Mouse (Mus musculus): ENCODE measurements around the gene Dpf3. TPM values are rescaled to one million over a fixed set of nuclear protein-coding genes. Genes with fewer than 3 reads are reported as not detected.

The Dpf3 gene
- polyA plus RNA-seq, 1 experiment = 0.52 TPM

GRCm38 (mm10) chr12:83271215-83271614 lies 216.3 kb downstream of the Dpf3 start:
- Histone ChIP-seq H3ac (ENCODE audit: control insufficient read depth, insufficient read length) (no peak overlapping the region), H3K36me3 (ENCODE audit: control insufficient read depth, insufficient read depth) (no peaks in the 10 kb centered on the region), H3K79me2 (ENCODE audit: control insufficient read depth, insufficient read depth) (no peaks in the 10 kb centered on the region), H3K27me3 (ENCODE audit: control insufficient read depth, insufficient read depth, insufficient read length) (no peaks in the 10 kb centered on the region), H3K4me3 (no peak overlapping the region), H3K4me2 (ENCODE audit: low read depth) (no peak overlapping the region)
- TF ChIP-seq CEBPB (IDR thresholded peaks at IDR 0.05; ENCODE audit: insufficient read depth, poor library complexity, severe bottlenecking) (no peak), MAX (IDR thresholded peaks at IDR 0.05; ENCODE audit: low read depth) (no peak), TCF3 (IDR thresholded peaks at IDR 0.05; ENCODE audit: insufficient read length, low read depth) (no peak), USF1 (IDR thresholded peaks at IDR 0.05; ENCODE audit: low read depth) (no peak), TCF12 (IDR thresholded peaks at IDR 0.05; ENCODE audit: insufficient read depth, poor library complexity, severe bottlenecking) (no peak), MYOG (IDR thresholded peaks at IDR 0.05; ENCODE audit: control insufficient read depth in 1 of 3, insufficient read depth in 1 of 3, insufficient read length in 2 of 3, low read depth in 2 of 3) (no peak), E2F4 (IDR thresholded peaks at IDR 0.05; ENCODE audit: insufficient read depth) (no peak), REST (IDR thresholded peaks at IDR 0.05; ENCODE audit: insufficient read depth, insufficient read length) (no peak), MYOD1 (IDR thresholded peaks at IDR 0.05; ENCODE audit: control insufficient read depth in 1 of 3, insufficient read length in 2 of 3, low read depth in 2 of 3) (no peak), POLR2AphosphoS2 (IDR thresholded peaks at IDR 0.05; ENCODE audit: insufficient read length, low read depth) (no peak), SRF (IDR thresholded peaks at IDR 0.05; ENCODE audit: control insufficient read depth, insufficient read length, low read depth) (no peak), POLR2A (IDR thresholded peaks at IDR 0.05; ENCODE audit: insufficient read length, low read depth) (no peak)

- Histone ChIP-seq H3K79me2 (ENCODE audit: control insufficient read depth, insufficient read depth) (no peaks in the 10 kb centered on the region), H3K4me2 (ENCODE audit: low read depth) (no peak overlapping the region), H3K36me3 (ENCODE audit: control insufficient read depth, insufficient read depth) (no peaks in the 10 kb centered on the region), H3K4me3 (no peak overlapping the region), H3ac (ENCODE audit: control insufficient read depth, insufficient read length) (no peak overlapping the region), H3K27me3 (ENCODE audit: control insufficient read depth, insufficient read depth, insufficient read length) (no peaks in the 10 kb centered on the region)
- no peak for TF ChIP-seq MYOD1 (IDR thresholded peaks at IDR 0.05; ENCODE audit: control insufficient read depth in 1 of 3, insufficient read length in 2 of 3, low read depth in 2 of 3)
- TF ChIP-seq REST (IDR thresholded peaks at IDR 0.05; ENCODE audit: insufficient read depth, insufficient read length) = no peak
- no peak for TF ChIP-seq TCF3 (IDR thresholded peaks at IDR 0.05; ENCODE audit: insufficient read length, low read depth)
- no peak for TF ChIP-seq MYOG (IDR thresholded peaks at IDR 0.05; ENCODE audit: control insufficient read depth in 1 of 3, insufficient read depth in 1 of 3, insufficient read length in 2 of 3, low read depth in 2 of 3)
- no peak for TF ChIP-seq MAX (IDR thresholded peaks at IDR 0.05; ENCODE audit: low read depth)
- no peak for TF ChIP-seq TCF12 (IDR thresholded peaks at IDR 0.05; ENCODE audit: insufficient read depth, poor library complexity, severe bottlenecking)
- no peak for TF ChIP-seq CEBPB (IDR thresholded peaks at IDR 0.05; ENCODE audit: insufficient read depth, poor library complexity, severe bottlenecking)
- no peak for TF ChIP-seq USF1 (IDR thresholded peaks at IDR 0.05; ENCODE audit: low read depth)
- no peak for TF ChIP-seq POLR2AphosphoS2 (IDR thresholded peaks at IDR 0.05; ENCODE audit: insufficient read length, low read depth)
- no peak for TF ChIP-seq SRF (IDR thresholded peaks at IDR 0.05; ENCODE audit: control insufficient read depth, insufficient read length, low read depth)
- no peak for TF ChIP-seq POLR2A (IDR thresholded peaks at IDR 0.05; ENCODE audit: insufficient read length, low read depth)
- no peak for TF ChIP-seq E2F4 (IDR thresholded peaks at IDR 0.05; ENCODE audit: insufficient read depth)
Measured at GRCm38 (mm10) chr12:83268504-83268922, 219.0 kb downstream of the Dpf3 start.

- Histone ChIP-seq H3K27me3 (ENCODE audit: control insufficient read depth, insufficient read depth, insufficient read length) (no peaks in the 10 kb centered on the region), H3K36me3 (ENCODE audit: control insufficient read depth, insufficient read depth) (no peaks in the 10 kb centered on the region), H3K79me2 (ENCODE audit: control insufficient read depth, insufficient read depth) (no peaks in the 10 kb centered on the region), H3K4me3 (no peak overlapping the region), H3K4me2 (ENCODE audit: low read depth) (no peak overlapping the region), H3ac (ENCODE audit: control insufficient read depth, insufficient read length) (no peak overlapping the region)
- no peak for TF ChIP-seq E2F4 (IDR thresholded peaks at IDR 0.05; ENCODE audit: insufficient read depth)
- no peak for TF ChIP-seq POLR2A (IDR thresholded peaks at IDR 0.05; ENCODE audit: insufficient read length, low read depth)
- TF ChIP-seq REST (IDR thresholded peaks at IDR 0.05; ENCODE audit: insufficient read depth, insufficient read length) = no peak
- no peak for TF ChIP-seq TCF3 (IDR thresholded peaks at IDR 0.05; ENCODE audit: insufficient read length, low read depth)
- TF ChIP-seq POLR2AphosphoS2 (IDR thresholded peaks at IDR 0.05; ENCODE audit: insufficient read length, low read depth) = no peak
- no peak for TF ChIP-seq MYOG (IDR thresholded peaks at IDR 0.05; ENCODE audit: control insufficient read depth in 1 of 3, insufficient read depth in 1 of 3, insufficient read length in 2 of 3, low read depth in 2 of 3)
- no peak for TF ChIP-seq SRF (IDR thresholded peaks at IDR 0.05; ENCODE audit: control insufficient read depth, insufficient read length, low read depth)
- no peak for TF ChIP-seq TCF12 (IDR thresholded peaks at IDR 0.05; ENCODE audit: insufficient read depth, poor library complexity, severe bottlenecking)
Measured at GRCm38 (mm10) chr12:83260540-83260939, 227.0 kb downstream of the Dpf3 start.

GRCm38 (mm10) chr12:83254399-83254798 lies 233.1 kb downstream of the Dpf3 start:
- H3ac ChIP-seq (ENCODE audit: control insufficient read depth, insufficient read length) = no peak overlapping the region
- no peaks in the 10 kb centered on the region for H3K79me2 ChIP-seq (ENCODE audit: control insufficient read depth, insufficient read depth)
- no peak overlapping the region for H3K4me3 ChIP-seq
- no peak for TF ChIP-seq SRF (IDR thresholded peaks at IDR 0.05; ENCODE audit: control insufficient read depth, insufficient read length, low read depth)
- TF ChIP-seq REST (IDR thresholded peaks at IDR 0.05; ENCODE audit: insufficient read depth, insufficient read length) = no peak
- TF ChIP-seq E2F4 (IDR thresholded peaks at IDR 0.05; ENCODE audit: insufficient read depth) = no peak
- TF ChIP-seq MAX (IDR thresholded peaks at IDR 0.05; ENCODE audit: low read depth) = no peak
- H3K27me3 ChIP-seq (ENCODE audit: control insufficient read depth, insufficient read depth, insufficient read length) = no peaks in the 10 kb centered on the region
- H3K36me3 ChIP-seq (ENCODE audit: control insufficient read depth, insufficient read depth) = no peaks in the 10 kb centered on the region
- H3K4me2 ChIP-seq (ENCODE audit: low read depth) = no peak overlapping the region

GRCm38 (mm10) chr12:83249066-83249465 lies 238.4 kb downstream of the Dpf3 start:
- Histone ChIP-seq H3K4me3 (no peak overlapping the region), H3K4me2 (ENCODE audit: low read depth) (no peak overlapping the region), H3ac (ENCODE audit: control insufficient read depth, insufficient read length) (no peak overlapping the region), H3K79me2 (ENCODE audit: control insufficient read depth, insufficient read depth) (no peaks in the 10 kb centered on the region), H3K36me3 (ENCODE audit: control insufficient read depth, insufficient read depth) (no peaks in the 10 kb centered on the region), H3K27me3 (ENCODE audit: control insufficient read depth, insufficient read depth, insufficient read length) (no peaks in the 10 kb centered on the region)
- TF ChIP-seq MAX (IDR thresholded peaks at IDR 0.05; ENCODE audit: low read depth) (no peak), POLR2A (IDR thresholded peaks at IDR 0.05; ENCODE audit: insufficient read length, low read depth) (no peak), TCF3 (IDR thresholded peaks at IDR 0.05; ENCODE audit: insufficient read length, low read depth) (no peak), SRF (IDR thresholded peaks at IDR 0.05; ENCODE audit: control insufficient read depth, insufficient read length, low read depth) (no peak), MYOD1 (IDR thresholded peaks at IDR 0.05; ENCODE audit: control insufficient read depth in 1 of 3, insufficient read length in 2 of 3, low read depth in 2 of 3) (no peak), TCF12 (IDR thresholded peaks at IDR 0.05; ENCODE audit: insufficient read depth, poor library complexity, severe bottlenecking) (no peak), CEBPB (IDR thresholded peaks at IDR 0.05; ENCODE audit: insufficient read depth, poor library complexity, severe bottlenecking) (no peak), E2F4 (IDR thresholded peaks at IDR 0.05; ENCODE audit: insufficient read depth) (no peak), REST (IDR thresholded peaks at IDR 0.05; ENCODE audit: insufficient read depth, insufficient read length) (no peak), POLR2AphosphoS2 (IDR thresholded peaks at IDR 0.05; ENCODE audit: insufficient read length, low read depth) (no peak), MYOG (IDR thresholded peaks at IDR 0.05; ENCODE audit: control insufficient read depth in 1 of 3, insufficient read depth in 1 of 3, insufficient read length in 2 of 3, low read depth in 2 of 3) (no peak), USF1 (IDR thresholded peaks at IDR 0.05; ENCODE audit: low read depth) (no peak)
